Mouse (Mus musculus) ES-E14 (cell line): ENCODE measurements at regions not wholly inside any gene's neighbourhood (a gene's known extent, or its start where the extent isn't known, plus 50 kb on each side); places are given as distances from the start of the nearest gene placed in this dataset.
A peak's percentile ranks its signal among the peaks of the same experiment; 100 is the strongest.

ENCODE experiments used
- DNase-seq: peaks from one replicate; pipeline ENCODE4 v3.0.0-alpha.2; 2013; ENCODE audit warnings: low read depth, low spot score
- H3K27ac ChIP-seq: 2 replicates; pipeline ENCODE4 v1.5.1; 2012; ENCODE audit warnings: low read depth, mild to moderate bottlenecking, low read length, moderate library complexity, mixed read lengths; ENCODE audit not compliant: poor library complexity, insufficient read depth, severe bottlenecking
- H3K36me3 ChIP-seq: 2 replicates; pipeline ENCODE4 v1.6.1; 2012; ENCODE audit warnings: mild to moderate bottlenecking, low read length, moderate library complexity, mixed read lengths; ENCODE audit not compliant: control insufficient read depth, poor library complexity, insufficient read depth, severe bottlenecking
- H3K4me1 ChIP-seq, 2 experiments: fragments of 150-350 bp in 1 of 2; sonication (generic) in 1 of 2; 2 replicates each; pipeline ENCODE4 v1.6.1; 2012; ENCODE audit warnings: low read length in 2 of 2, mild to moderate bottlenecking in 1 of 2, mixed read lengths in 1 of 2; ENCODE audit not compliant: control insufficient read depth in 2 of 2, insufficient read depth in 2 of 2, poor library complexity in 1 of 2
- H3K4me3 ChIP-seq, 2 experiments: fragments of 150-350 bp in 1 of 2; sonication (generic) in 1 of 2; 2 replicates each; pipeline ENCODE4 v1.5.1; 2012; ENCODE audit warnings: low read length in 2 of 2, low read depth in 1 of 2, mild to moderate bottlenecking in 1 of 2, mixed read lengths in 1 of 2; ENCODE audit not compliant: insufficient read depth in 1 of 2, poor library complexity in 1 of 2, severe bottlenecking in 1 of 2
- H3K9ac ChIP-seq: 2 replicates; pipeline ENCODE4 v1.6.1; 2012; ENCODE audit warnings: low read depth, mild to moderate bottlenecking, low read length, mixed read lengths; ENCODE audit not compliant: poor library complexity, insufficient read depth, severe bottlenecking
- H3K9me3 ChIP-seq: fragments of 150-350 bp; sonication (generic); 2 replicates; pipeline ENCODE4 v1.6.1; 2012; ENCODE audit warnings: low read depth, mild to moderate bottlenecking, low read length; ENCODE audit not compliant: control insufficient read depth, insufficient read depth
- CHD2 ChIP-seq: IDR thresholded peaks from 2 replicates; pipeline ENCODE4 v1.6.1; 2014; ENCODE audit warnings: mild to moderate bottlenecking, low read depth, low read length, inconsistent platforms
- HCFC1 ChIP-seq: IDR thresholded peaks from 2 replicates; pipeline ENCODE4 v1.6.1; 2012; ENCODE audit warnings: low read length, inconsistent platforms, borderline replicate concordance; ENCODE audit not compliant: insufficient read depth
- MAFK ChIP-seq: IDR thresholded peaks from 2 replicates; pipeline ENCODE4 v1.6.1; 2014; ENCODE audit warnings: mild to moderate bottlenecking, low read depth, low read length, inconsistent platforms; ENCODE audit not compliant: insufficient read depth
- ZC3H11A ChIP-seq: IDR thresholded peaks from 2 replicates; pipeline ENCODE4 v1.6.1; 2012; ENCODE audit warnings: low read depth, mild to moderate bottlenecking, inconsistent platforms, low read length, borderline replicate concordance
- ZNF384 ChIP-seq: IDR thresholded peaks from 2 replicates; pipeline ENCODE4 v1.6.1; 2012; ENCODE audit warnings: low read depth, low read length, inconsistent platforms
- in situ Hi-C, 2 experiments: fragments of 600-800 bp; cut with MboI; formaldehyde crosslinking; loops; one replicate each; pipeline ENCODE4 v1.15.1; 2025; ENCODE audit warnings: low sequenced_read_pairs in 2 of 2, inconsistent platforms in 1 of 2; ENCODE audit not compliant: unreplicated experiment in 2 of 2

GRCm38 (mm10) chr7:136058751-136059681, 342.9 kb upstream of the Mki67 start:
- no peak overlapping the region for H3K4me3 ChIP-seq
- DNase-seq = no peak
- TF ChIP-seq ZC3H11A = no peak
- no peak for TF ChIP-seq HCFC1
- no peak for TF ChIP-seq ZNF384
- no peak for TF ChIP-seq CHD2
- TF ChIP-seq MAFK = no peak
- H3K36me3 ChIP-seq = no peaks in the 10 kb centered on the region
- H3K9ac ChIP-seq = no peak overlapping the region
- H3K9me3 ChIP-seq = no peaks in the 10 kb centered on the region
- H3K27ac ChIP-seq = no peak overlapping the region
- in situ Hi-C loops = no loop called here
- no peaks in the 10 kb centered on the region; a peak in 1 of 4 replicates for H3K4me1 ChIP-seq

GRCm38 (mm10) chr7:136059896-136060295, 343.7 kb upstream of the Mki67 start:
- H3K9ac ChIP-seq = no peak overlapping the region
- DNase-seq = no peak
- in situ Hi-C loops = no loop called here
- H3K27ac ChIP-seq = no peak overlapping the region
- H3K36me3 ChIP-seq = no peaks in the 10 kb centered on the region
- no peak for TF ChIP-seq CHD2
- TF ChIP-seq ZNF384 = no peak
- TF ChIP-seq MAFK = no peak
- TF ChIP-seq ZC3H11A = no peak
- no peak for TF ChIP-seq HCFC1
- no peaks in the 10 kb centered on the region for H3K9me3 ChIP-seq
- H3K4me1 ChIP-seq = no peaks in the 10 kb centered on the region; a peak in 1 of 4 replicates
- H3K4me3 ChIP-seq = no peak overlapping the region

GRCm38 (mm10) chr7:136060339-136061073, 344.3 kb upstream of the Mki67 start:
- H3K4me3 ChIP-seq = peak overlapping the region in 1 of 2 experiments; percentile 25; a peak in 1 of 4 replicates
- H3K9me3 ChIP-seq = no peaks in the 10 kb centered on the region
- in situ Hi-C loops = no loop called here
- DNase-seq = no peak
- TF ChIP-seq CHD2 = no peak
- H3K4me1 ChIP-seq = no peaks in the 10 kb centered on the region; a peak in 1 of 4 replicates
- H3K9ac ChIP-seq = no peak overlapping the region
- no peaks in the 10 kb centered on the region for H3K36me3 ChIP-seq
- no peak overlapping the region for H3K27ac ChIP-seq

GRCm38 (mm10) chr7:136062658-136063057, 346.5 kb upstream of the Mki67 start:
- H3K4me3 ChIP-seq = no peak overlapping the region
- no peak overlapping the region for H3K27ac ChIP-seq
- TF ChIP-seq ZNF384 (no peak), MAFK (no peak), HCFC1 (no peak), ZC3H11A (no peak), CHD2 (no peak)
- H3K9ac ChIP-seq = no peak overlapping the region
- no peaks in the 10 kb centered on the region for H3K9me3 ChIP-seq
- H3K4me1 ChIP-seq = no peaks in the 10 kb centered on the region; a peak in 1 of 4 replicates
- no peak for DNase-seq
- in situ Hi-C loops = no loop called here
- no peaks in the 10 kb centered on the region for H3K36me3 ChIP-seq
